Mouse (Mus musculus): ENCODE measurements around the gene S100a9. TPM values are rescaled to one million over a fixed set of nuclear protein-coding genes. Genes with fewer than 3 reads are reported as not detected.

Gene S100a9
- polyA plus RNA-seq (2012; rRNA removed), result 408 and 596 TPM in 2 replicates

GRCm38 (mm10) chr3:90695613-90696012 is at the start of gene S100a9:
S100a9 (minus strand) TSS chr3:90695721.

GRCm38 (mm10) chr3:90726606-90727005 is 31.1 kb upstream of the S100a9 start, which contains the start of gene Pglyrp4:
Pglyrp4 (plus strand) TSS chr3:90726906.

DNA sequence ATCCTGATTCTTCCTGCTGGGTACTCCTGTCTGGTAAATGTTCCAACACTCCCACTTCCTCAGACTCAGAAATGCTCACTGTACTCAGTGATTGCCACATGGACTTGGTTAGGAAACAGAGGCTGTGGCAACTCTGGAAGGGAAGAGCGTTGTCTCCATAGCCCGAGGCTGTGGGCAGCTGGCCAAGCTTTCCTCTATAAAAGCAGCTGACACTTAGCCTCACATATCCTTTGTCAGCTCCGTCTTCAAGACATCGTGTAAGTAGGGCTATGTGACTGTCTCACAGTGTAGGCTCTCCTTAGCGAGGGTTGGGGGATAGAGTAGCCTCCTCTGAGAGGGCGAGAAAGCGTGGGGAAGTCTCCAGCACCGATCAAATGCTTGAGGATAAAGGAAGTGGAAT is 26.7 kb downstream of the S100a9 start, which contains the start of gene S100a8:
S100a8 (plus strand) TSS at position 133 of the 400 bp plus-strand sequence.

DNA sequence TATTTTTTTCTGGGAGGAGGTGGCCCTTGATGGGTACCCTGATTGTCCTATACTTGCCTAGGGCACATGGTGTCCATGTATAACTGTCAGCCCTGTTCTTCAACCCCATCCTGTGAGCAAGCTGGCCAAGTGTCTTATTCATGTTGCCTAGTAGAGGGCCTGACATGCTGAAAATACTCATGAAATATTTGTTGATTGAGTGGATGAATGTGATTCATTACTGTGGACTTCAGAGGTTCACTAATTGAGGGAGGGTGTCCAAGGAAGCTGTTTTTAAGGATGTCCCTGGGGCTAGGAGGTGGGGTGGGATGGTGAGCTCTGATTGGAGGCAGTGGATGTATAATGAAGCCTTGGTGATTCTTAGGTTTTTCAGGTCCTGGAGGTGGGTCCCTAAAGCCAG is 41.8 kb downstream of the S100a9 start, which contains the start of gene S100a7a:
S100a7a (plus strand) TSS at position 301 of the 400 bp plus-strand sequence.

Other genes with a start within 250 kb of the S100a9 start
- 6.3 and 7.8 TPM in 2 replicates for gene Npr1, start 229.9 kb downstream of the S100a9 start, polyA plus RNA-seq (2012; rRNA removed)
- 37.2 and 42.0 TPM in 2 replicates for gene Ilf2, start 219.6 kb downstream of the S100a9 start, polyA plus RNA-seq (2012; rRNA removed)
- 8.8 and 10.6 TPM in 2 replicates for gene Snapin, start 204.7 kb downstream of the S100a9 start, polyA plus RNA-seq (2012; rRNA removed)
- gene Chtop, start 186.2 kb downstream of the S100a9 start, polyA plus RNA-seq (2012; rRNA removed), result 53.6 and 54.9 TPM in 2 replicates
- gene S100a1, start 181.3 kb downstream of the S100a9 start, polyA plus RNA-seq (2012; rRNA removed), result 15.4 and 16.1 TPM in 2 replicates
- gene S100a13, start 181.3 kb downstream of the S100a9 start, polyA plus RNA-seq (2012; rRNA removed), result 11.2 TPM in 2 replicates
- 0.31 TPM in 1 of 2 replicates, not detected in the other for gene S100a14, start 168.9 kb downstream of the S100a9 start, polyA plus RNA-seq (2012; rRNA removed)
- 13.0 and 13.2 TPM in 2 replicates for gene S100a16, start 158.5 kb downstream of the S100a9 start, polyA plus RNA-seq (2012; rRNA removed)
- gene S100a3, start 135.1 kb downstream of the S100a9 start, polyA plus RNA-seq (2012; rRNA removed), result 0.05 TPM in 1 of 2 replicates, not detected in the other
- not detected in 2 replicates for gene S100a2, start 105.5 kb downstream of the S100a9 start, polyA plus RNA-seq (2012; rRNA removed)
- gene Gm42674, start 93.8 kb downstream of the S100a9 start, polyA plus RNA-seq (2012; rRNA removed), result not detected in 2 replicates
- 1.9 and 3.1 TPM in 2 replicates for gene S100a4, start 92.0 kb downstream of the S100a9 start, polyA plus RNA-seq (2012; rRNA removed)
- gene S100a5, start 87.2 kb downstream of the S100a9 start, polyA plus RNA-seq (2012; rRNA removed), result not detected in 2 replicates
- gene S100a6, start 82.8 kb downstream of the S100a9 start, polyA plus RNA-seq (2012; rRNA removed), result 4.5 and 8.3 TPM in 2 replicates
- gene S100a7a, start 41.7 kb downstream of the S100a9 start, polyA plus RNA-seq (2012; rRNA removed), result 0.03 TPM in 1 of 2 replicates, not detected in the other
- 392 and 594 TPM in 2 replicates for gene S100a8, start 26.7 kb downstream of the S100a9 start, polyA plus RNA-seq (2012; rRNA removed)
- not detected in 2 replicates for gene Pglyrp4, start 31.2 kb upstream of the S100a9 start, polyA plus RNA-seq (2012; rRNA removed)
- not detected in 2 replicates for gene Gm5849, start 82.2 kb upstream of the S100a9 start, polyA plus RNA-seq (2012; rRNA removed)